Mouse (Mus musculus) neutrophil, adult 5-6 weeks (primary cell): ENCODE data around the gene Drd4. TPM values are rescaled to one million over a fixed set of nuclear protein-coding genes. Genes with fewer than 3 reads are reported as not detected.
A peak's percentile ranks its signal among the peaks of the same experiment; 100 is the strongest.

Source experiments
- ATAC-seq: fragments of 151-379, 151-347 bp; 2 replicates; pipeline ENCODE4 v1.8.0; 2017; ENCODE audit warnings: mild to moderate bottlenecking, moderate TSS enrichment; ENCODE audit not compliant: insufficient number of reproducible peaks, poor library complexity, low FRiP score, severe bottlenecking; ENCODE audit errors: extremely low read depth
- total RNA-seq: library from RNA; stranded (forward); fragments of 200-1000 nt; gene quantifications from 2 replicates; pipeline ENCODE4 v1.2.3, GENCODE M21; 2017

Drd4 gene
- total RNA-seq, 1 experiment from 2014 or later: not detected

- ATAC-seq: no peak
Measured at GRCm38 (mm10) chr7:141328373-141328990, 36.7 kb downstream of the Drd4 start.

GRCm38 (mm10) chr7:141330706-141331105, 38.9 kb downstream of the Drd4 start:
- ATAC-seq: no peak

GRCm38 (mm10) chr7:141331990-141332389, 40.2 kb downstream of the Drd4 start:
- no peak for ATAC-seq

GRCm38 (mm10) chr7:141335044-141335579, 43.3 kb downstream of the Drd4 start:
- ATAC-seq: no peak

GRCm38 (mm10) chr7:141335682-141336081, 43.9 kb downstream of the Drd4 start:
- no peak for ATAC-seq

GRCm38 (mm10) chr7:141336296-141336695, 44.5 kb downstream of the Drd4 start:
- no peak for ATAC-seq

GRCm38 (mm10) chr7:141337716-141338416, 46.1 kb downstream of the Drd4 start:
- no peak for ATAC-seq

GRCm38 (mm10) chr7:141338576-141339131, 46.8 kb downstream of the Drd4 start, which contains the start of gene Eps8l2:
Gene Eps8l2, plus strand, starts transcription at chr7:141338880.
- ATAC-seq: peak; percentile 51

GRCm38 (mm10) chr7:141339215-141339920, 47.6 kb downstream of the Drd4 start:
- ATAC-seq: no peak

GRCm38 (mm10) chr7:141340023-141340422, 48.2 kb downstream of the Drd4 start:
- no peak for ATAC-seq

GRCm38 (mm10) chr7:141340476-141340875, 48.7 kb downstream of the Drd4 start:
- ATAC-seq: no peak

- ATAC-seq: no peak
Measured at GRCm38 (mm10) chr7:141341689-141342226, 50.0 kb downstream of the Drd4 start.

- ATAC-seq: no peak
Measured at GRCm38 (mm10) chr7:141343230-141343629, 51.4 kb downstream of the Drd4 start.

GRCm38 (mm10) chr7:141343696-141344095, 51.9 kb downstream of the Drd4 start:
- ATAC-seq: no peak

- no peak for ATAC-seq
Measured at GRCm38 (mm10) chr7:141344787-141345186, 53.0 kb downstream of the Drd4 start.
